Mouse (Mus musculus) lung, embryonic 15.5 days (tissue): ENCODE results near the gene Pik3c2a. TPM values are rescaled to one million over a fixed set of nuclear protein-coding genes. Genes with fewer than 3 reads are reported as not detected.

Experiments
- ATAC-seq: fragments of 200-750 bp; cut with Nextera tagmentation; 2 replicates; pipeline ENCODE4 v1.8.0; 2017; ENCODE audit warnings: moderate number of reproducible peaks, borderline replicate concordance; ENCODE audit not compliant: low FRiP score, low TSS enrichment; ENCODE audit errors: extremely low read depth
- H3K27ac ChIP-seq: fragments of 300-500 bp; sonication (generic); 2 replicates; pipeline ENCODE4 v1.5.1; 2015; ENCODE audit warnings: moderate library complexity, mild to moderate bottlenecking, inconsistent platforms
- H3K27me3 ChIP-seq: fragments of 300-500 bp; sonication (generic); 2 replicates; pipeline ENCODE4 v1.6.1; 2015; ENCODE audit warnings: inconsistent platforms
- H3K36me3 ChIP-seq: fragments of 300-500 bp; sonication (generic); 2 replicates; pipeline ENCODE4 v1.6.1; 2015; ENCODE audit warnings: inconsistent platforms
- H3K4me1 ChIP-seq: fragments of 300-500 bp; sonication (generic); 2 replicates; pipeline ENCODE4 v1.6.1; 2015; ENCODE audit warnings: inconsistent platforms
- H3K4me2 ChIP-seq: fragments of 300-500 bp; sonication (generic); 2 replicates; pipeline ENCODE4 v1.6.1; 2015; ENCODE audit warnings: inconsistent platforms, mild to moderate bottlenecking, moderate library complexity
- H3K4me3 ChIP-seq: fragments of 300-500 bp; sonication (generic); 2 replicates; pipeline ENCODE4 v1.5.1; 2015; ENCODE audit warnings: mild to moderate bottlenecking, inconsistent platforms
- H3K9ac ChIP-seq: fragments of 300-500 bp; sonication (generic); 2 replicates; pipeline ENCODE4 v1.6.1; 2015; ENCODE audit warnings: inconsistent platforms
- H3K9me3 ChIP-seq: fragments of 300-500 bp; sonication (generic); 2 replicates; pipeline ENCODE4 v1.6.1; 2016; ENCODE audit warnings: inconsistent platforms
- WGBS: fragments of 180-500 bp; shearing (Covaris S2); methylation state at CpG from one replicate; pipeline ENCODE4 v1.1.7; 2015; 5-methylcytosine and 5-hydroxymethylcytosine counted together
- polyA plus RNA-seq: library from polyadenylated mRNA; unstranded; fragments of >200 nt; fragmentation: Nextera tagmentation; extraction: Ambion mirVana; gene quantifications from 2 replicates; pipeline ENCODE4 v1.2.1, GENCODE M21; 2015

The Pik3c2a gene
- polyA plus RNA-seq, 1 experiment from 2014 or later, result 27.8 TPM

GRCm38 (mm10) chr7:116446645-116447044, 3.4 kb upstream of the Pik3c2a start:
- ATAC-seq, result no peak
- no peaks in the 10 kb centered on the region for H3K9me3 ChIP-seq
- no peaks in the 10 kb centered on the region for H3K36me3 ChIP-seq
- no peak overlapping the region; the same call in 1 of the 2 replicates for H3K27ac ChIP-seq
- 82% methylated on average over 3 of the region's 3 CpGs for WGBS
- peaks cover 21% of the 10 kb centered on the region for H3K4me1 ChIP-seq
- H3K27me3 ChIP-seq, result no peaks in the 10 kb centered on the region
- H3K4me2 ChIP-seq, result no peak overlapping the region
- no peak overlapping the region for H3K9ac ChIP-seq
- H3K4me3 ChIP-seq, result no peak overlapping the region

- no peaks in the 10 kb centered on the region for H3K9me3 ChIP-seq
- no peaks in the 10 kb centered on the region for H3K27me3 ChIP-seq
- WGBS, result 0% methylated on average over 2 of the region's 2 CpGs
- no peaks in the 10 kb centered on the region for H3K36me3 ChIP-seq
- peak overlapping the region; percentile 69 for H3K4me3 ChIP-seq
- peak; percentile 62 for ATAC-seq
- H3K27ac ChIP-seq, result peak overlapping the region; percentile 84
- peak overlapping the region; percentile 58 for H3K9ac ChIP-seq
- peaks cover 26% of the 10 kb centered on the region for H3K4me1 ChIP-seq
- H3K4me2 ChIP-seq, result peak overlapping the region; percentile 77
Observed at GRCm38 (mm10) chr7:116444326-116444809, 1.1 kb upstream of the Pik3c2a start.

- WGBS, result under 1% methylated on average over 38 of the region's 38 CpGs
- H3K36me3 ChIP-seq, result no peaks in the 10 kb centered on the region
- H3K9me3 ChIP-seq, result no peaks in the 10 kb centered on the region
- peaks cover 26% of the 10 kb centered on the region for H3K4me1 ChIP-seq
- peak overlapping the region; percentile 77 for H3K4me2 ChIP-seq
- H3K27me3 ChIP-seq, result no peaks in the 10 kb centered on the region
- H3K9ac ChIP-seq, result peak overlapping the region; percentile 58
- ATAC-seq, result peak; percentile 43; the same call in 1 of the 2 replicates
- H3K4me3 ChIP-seq, result peak overlapping the region; percentile 69
- H3K27ac ChIP-seq, result peak overlapping the region; percentile 84
Observed at GRCm38 (mm10) chr7:116443697-116444325, 562 bp upstream of the Pik3c2a start.

- peaks cover 4% of the 10 kb centered on the region; the same call in 1 of the 2 replicates for H3K36me3 ChIP-seq
- WGBS, result 5% methylated on average over 7 of the region's 7 CpGs
Observed at GRCm38 (mm10) chr7:116442226-116442625, 1.0 kb downstream of the Pik3c2a start.

GRCm38 (mm10) chr7:116441346-116441745, 1.9 kb downstream of the Pik3c2a start:
- no peak for ATAC-seq
- peaks cover 4% of the 10 kb centered on the region; the same call in 1 of the 2 replicates for H3K36me3 ChIP-seq
- peak overlapping the region; percentile 77; the same call in 1 of the 2 replicates for H3K4me2 ChIP-seq
- 57% methylated on average over 1 of the region's 1 CpGs for WGBS
- no peak overlapping the region for H3K4me3 ChIP-seq
- H3K27ac ChIP-seq, result no peak overlapping the region
- H3K9ac ChIP-seq, result no peak overlapping the region
- H3K27me3 ChIP-seq, result no peaks in the 10 kb centered on the region
- peaks cover 26% of the 10 kb centered on the region for H3K4me1 ChIP-seq
- H3K9me3 ChIP-seq, result no peaks in the 10 kb centered on the region

More at GRCm38 (mm10) chr7:116442226-116442625, 1.0 kb downstream of the Pik3c2a start:
- no peaks in the 10 kb centered on the region for H3K27me3 ChIP-seq
- peak overlapping the region; percentile 77 for H3K4me2 ChIP-seq
- no peak for ATAC-seq
- H3K9ac ChIP-seq, result peak overlapping the region; percentile 75
- H3K4me3 ChIP-seq, result peak overlapping the region; percentile 69
- peaks cover 26% of the 10 kb centered on the region for H3K4me1 ChIP-seq
- H3K27ac ChIP-seq, result no peak overlapping the region
- H3K9me3 ChIP-seq, result no peaks in the 10 kb centered on the region

GRCm38 (mm10) chr7:116431661-116432060, 11.6 kb downstream of the Pik3c2a start:
- Histone ChIP-seq H3K27me3 (no peaks in the 10 kb centered on the region), H3K27ac (no peak overlapping the region), H3K36me3 (no peaks in the 10 kb centered on the region), H3K4me3 (no peak overlapping the region), H3K4me1 (peaks cover 14% of the 10 kb centered on the region), H3K9me3 (no peaks in the 10 kb centered on the region), H3K9ac (no peak overlapping the region), H3K4me2 (no peak overlapping the region)
- WGBS, result 58% methylated on average over 3 of the region's 3 CpGs
- ATAC-seq, result no peak

GRCm38 (mm10) chr7:116430926-116431325, 12.3 kb downstream of the Pik3c2a start:
- peaks cover 14% of the 10 kb centered on the region for H3K4me1 ChIP-seq
- 31% methylated on average over 2 of the region's 2 CpGs for WGBS

GRCm38 (mm10) chr7:116427206-116427605, 16.0 kb downstream of the Pik3c2a start:
- H3K27me3 ChIP-seq, result no peaks in the 10 kb centered on the region
- H3K27ac ChIP-seq, result no peak overlapping the region
- H3K4me3 ChIP-seq, result no peak overlapping the region
- peaks cover 14% of the 10 kb centered on the region for H3K4me1 ChIP-seq
- no peaks in the 10 kb centered on the region for H3K9me3 ChIP-seq
- no peak overlapping the region for H3K9ac ChIP-seq
- no peak for ATAC-seq
- H3K36me3 ChIP-seq, result no peaks in the 10 kb centered on the region
- H3K4me2 ChIP-seq, result no peak overlapping the region

More at GRCm38 (mm10) chr7:116430926-116431325, 12.3 kb downstream of the Pik3c2a start:
- Histone ChIP-seq H3K9ac (no peak overlapping the region), H3K9me3 (no peaks in the 10 kb centered on the region), H3K4me3 (no peak overlapping the region), H3K36me3 (no peaks in the 10 kb centered on the region), H3K4me2 (no peak overlapping the region), H3K27me3 (no peaks in the 10 kb centered on the region), H3K27ac (no peak overlapping the region)
- ATAC-seq, result no peak

- Histone ChIP-seq H3K9ac (no peak overlapping the region), H3K4me3 (no peak overlapping the region), H3K27me3 (no peaks in the 10 kb centered on the region), H3K4me1 (0 out of 2 replicates have a peak, but pooled peaks cover 6% of the 10 kb centered on the region), H3K9me3 (no peaks in the 10 kb centered on the region), H3K4me2 (no peak overlapping the region), H3K36me3 (no peaks in the 10 kb centered on the region), H3K27ac (no peak overlapping the region)
- WGBS, result 88% methylated on average over 6 of the region's 6 CpGs
- ATAC-seq, result no peak
Observed at GRCm38 (mm10) chr7:116425771-116426170, 17.5 kb downstream of the Pik3c2a start.

- Histone ChIP-seq H3K9ac (no peak overlapping the region), H3K36me3 (peaks cover 13% of the 10 kb centered on the region; the same call in 1 of the 2 replicates), H3K4me2 (no peak overlapping the region), H3K27me3 (no peaks in the 10 kb centered on the region), H3K9me3 (no peaks in the 10 kb centered on the region), H3K4me1 (no peaks in the 10 kb centered on the region), H3K27ac (no peak overlapping the region), H3K4me3 (no peak overlapping the region)
- ATAC-seq, result no peak
Observed at GRCm38 (mm10) chr7:116421081-116421480, 22.2 kb downstream of the Pik3c2a start.

GRCm38 (mm10) chr7:116409438-116409837, 33.8 kb downstream of the Pik3c2a start:
- no peak for ATAC-seq
- Histone ChIP-seq H3K4me2 (no peak overlapping the region), H3K27me3 (no peaks in the 10 kb centered on the region), H3K36me3 (0 out of 2 replicates have a peak, but pooled peaks cover 3% of the 10 kb centered on the region), H3K4me3 (no peak overlapping the region), H3K9ac (no peak overlapping the region), H3K4me1 (peaks cover 6% of the 10 kb centered on the region), H3K27ac (no peak overlapping the region), H3K9me3 (no peaks in the 10 kb centered on the region)
- 13% methylated on average over 1 of the region's 1 CpGs for WGBS

GRCm38 (mm10) chr7:116392329-116392728, 50.9 kb downstream of the Pik3c2a start:
- H3K36me3 ChIP-seq, result no peaks in the 10 kb centered on the region
- H3K9ac ChIP-seq, result no peak overlapping the region
- no peak overlapping the region for H3K4me3 ChIP-seq
- H3K4me2 ChIP-seq, result no peak overlapping the region
- ATAC-seq, result no peak
- no peaks in the 10 kb centered on the region for H3K4me1 ChIP-seq
- no peaks in the 10 kb centered on the region for H3K9me3 ChIP-seq
- WGBS, result 73% methylated on average over 3 of the region's 3 CpGs
- no peak overlapping the region for H3K27ac ChIP-seq
- no peaks in the 10 kb centered on the region for H3K27me3 ChIP-seq
